Mouse (Mus musculus) ES-Bruce4 (cell line): ENCODE results near the gene Gm16253.

Experiments used
- CTCF ChIP-seq: IDR thresholded peaks from one replicate; pipeline ENCODE4 v1.8.1; 2011; ENCODE audit warnings: low read depth, low read length
- EP300 ChIP-seq: IDR thresholded peaks from 2 replicates; pipeline ENCODE4 v1.6.1; 2011; ENCODE audit warnings: low read depth, low read length; ENCODE audit not compliant: insufficient read depth

- no peak for TF ChIP-seq CTCF
- no peak for TF ChIP-seq EP300
Measured at GRCm38 (mm10) chr3:96543345-96543744, 33.4 kb upstream of the Gm16253 start.
